In genomic region chr3:154226100-154226752, GRCm38 (mm10) we compare ENCODE assay signal across 8 mouse cellular contexts.
A peak's percentile ranks its signal among the peaks of the same experiment; 100 is the strongest.
DNase-seq lines count a peak whose midpoint lies in the region; ATAC-seq lines count a peak whose summit lies in the region.

No protein-coding gene starts in this region.

- DNase-seq in B cell, adult 2 months = peak; percentile 60 to 66
- DNase-seq in adrenal gland, adult 2 months = peak; percentile 56
- peak; percentile 84 for DNase-seq in embryo, embryonic 11 days
- peak; percentile 57 for DNase-seq in heart, adult 8-10 months (ENCODE audit: low spot score)
- DNase-seq in natural killer cell, adult 2 months (ENCODE audit: low spot score in 2 of 2) = peak; percentile 57 to 59
- DNase-seq in urinary bladder, postnatal 25 days (ENCODE audit: low spot score) = peak; percentile 39

- H3K27me3 ChIP-seq in kidney, embryonic 15.5 days = no peaks in the 10 kb centered on the region
- H3K27me3 ChIP-seq in limb, embryonic 13.5 days = peaks cover 3% of the 10 kb centered on the region

- H3K9me3 ChIP-seq in kidney, embryonic 15.5 days (replicated peaks) = no peaks in the 10 kb centered on the region
- no peaks in the 10 kb centered on the region for H3K9me3 ChIP-seq in limb, embryonic 13.5 days

- H3K36me3 ChIP-seq in kidney, embryonic 15.5 days = no peaks in the 10 kb centered on the region
- no peaks in the 10 kb centered on the region for H3K36me3 ChIP-seq in limb, embryonic 13.5 days

- H3K4me3 ChIP-seq in kidney, embryonic 15.5 days (replicated peaks) = no peak overlapping the region
- H3K4me3 ChIP-seq in limb, embryonic 13.5 days = no peak overlapping the region

- H3K4me1 ChIP-seq in kidney, embryonic 15.5 days = no peaks in the 10 kb centered on the region
- 0 out of 2 replicates have a peak, but pooled peaks cover 8% of the 10 kb centered on the region for H3K4me1 ChIP-seq in limb, embryonic 13.5 days

- WGBS in kidney, embryonic 15.5 days = 52% methylated on average over 10 of the region's 10 CpGs
- 56% methylated on average over 10 of the region's 10 CpGs for WGBS in limb, embryonic 13.5 days

- H3K4me2 ChIP-seq in kidney, embryonic 15.5 days = no peak overlapping the region
- H3K4me2 ChIP-seq in limb, embryonic 13.5 days (replicated peaks) = no peak overlapping the region

- ATAC-seq in kidney, embryonic 15.5 days (replicated peaks; ENCODE audit: low FRiP score) = peak; percentile 81
- peak; percentile 49; the same call in 1 of the 2 replicates for ATAC-seq in limb, embryonic 13.5 days (ENCODE audit: low FRiP score, low read depth)

- H3K27ac ChIP-seq in kidney, embryonic 15.5 days = no peak overlapping the region
- H3K27ac ChIP-seq in limb, embryonic 13.5 days = no peak overlapping the region

- no peak overlapping the region for H3K9ac ChIP-seq in kidney, embryonic 15.5 days
- H3K9ac ChIP-seq in limb, embryonic 13.5 days = no peak overlapping the region
